Mouse (Mus musculus): ENCODE results near the gene Dner.

GRCm38 (mm10) chr1:84436281-84436680, 259.7 kb downstream of the Dner start:
- TF ChIP-seq POLR2A (IDR thresholded peaks at IDR 0.05; ENCODE audit: borderline replicate concordance, low read depth, low read length) (no peak), CTCF (IDR thresholded peaks at IDR 0.05; ENCODE audit: low read depth, low read length) (no peak)

Data from bone marrow macrophage, adult 2 months (primary cell).